Mouse (Mus musculus): Measurements from ENCODE around the gene Slc23a3. TPM values are rescaled to one million over a fixed set of nuclear protein-coding genes. Genes with fewer than 3 reads are reported as not detected.

Gene Slc23a3
- 5.5 TPM for total RNA-seq (2023)

GRCm38 (mm10) chr1:75133421-75134207, at the start of gene Slc23a3:
Gene Slc23a3 (minus strand): TSS chr1:75133890.

GRCm38 (mm10) chr1:75180105-75180590, 46.5 kb upstream of the Slc23a3 start, which contains the start of gene Abcb6:
Gene Abcb6 (minus strand): TSS chr1:75180392.

GRCm38 (mm10) chr1:75168472-75169464, 35.1 kb upstream of the Slc23a3 start, which contains the start of gene Zfand2b:
Gene Zfand2b (plus strand): TSS chr1:75168646.

GRCm38 (mm10) chr1:75142301-75143261, 8.9 kb upstream of the Slc23a3 start, which contains the start of the genes Cnppd1 and Retreg2:
Gene Cnppd1 (minus strand): TSS chr1:75142711.
Gene Retreg2 (plus strand): TSS chr1:75142778.

GRCm38 (mm10) chr1:75124346-75125321, 9.1 kb downstream of the Slc23a3 start, which contains the start of gene Nhej1:
Gene Nhej1 (minus strand): TSS chr1:75125200.

Other genes with a start within 250 kb of the Slc23a3 start
- not detected for gene Fev, start 248.5 kb downstream of the Slc23a3 start, total RNA-seq (2023)
- gene Cryba2, start 240.7 kb downstream of the Slc23a3 start, total RNA-seq (2023) = not detected
- not detected for gene Cfap65, start 198.3 kb downstream of the Slc23a3 start, total RNA-seq (2023)
- 0.44 TPM for gene Ihh, start 182.2 kb downstream of the Slc23a3 start, total RNA-seq (2023)
- 5.0 TPM for gene Nhej1, start 8.7 kb downstream of the Slc23a3 start, total RNA-seq (2023)
- gene Cnppd1, start 8.8 kb upstream of the Slc23a3 start, total RNA-seq (2023) = 127 TPM
- 72.2 TPM for gene Retreg2, start 8.9 kb upstream of the Slc23a3 start, total RNA-seq (2023)
- gene Zfand2b, start 34.8 kb upstream of the Slc23a3 start, total RNA-seq (2023) = 39.0 TPM
- gene Abcb6, start 46.5 kb upstream of the Slc23a3 start, total RNA-seq (2023) = 3.5 TPM
- gene Ankzf1, start 58.3 kb upstream of the Slc23a3 start, total RNA-seq (2023) = 18.1 TPM
- 37.7 TPM for gene Atg9a, start 58.3 kb upstream of the Slc23a3 start, total RNA-seq (2023)
- 14.8 TPM for gene Glb1l, start 76.9 kb upstream of the Slc23a3 start, total RNA-seq (2023)
- 55.9 TPM for gene Stk16, start 76.9 kb upstream of the Slc23a3 start, total RNA-seq (2023)
- gene Tuba4a, start 86.0 kb upstream of the Slc23a3 start, total RNA-seq (2023) = 183 TPM
- gene A630095N17Rik, start 98.2 kb upstream of the Slc23a3 start, total RNA-seq (2023) = not detected
- gene Dnajb2, start 102.5 kb upstream of the Slc23a3 start, total RNA-seq (2023) = 44.8 TPM
- gene Ptprn, start 130.6 kb upstream of the Slc23a3 start, total RNA-seq (2023) = 0.41 TPM
- gene Resp18, start 144.5 kb upstream of the Slc23a3 start, total RNA-seq (2023) = not detected
- gene Dnpep, start 184.1 kb upstream of the Slc23a3 start, total RNA-seq (2023) = 34.7 TPM
- gene Des, start 226.4 kb upstream of the Slc23a3 start, total RNA-seq (2023) = not detected
- gene Speg, start 241.4 kb upstream of the Slc23a3 start, total RNA-seq (2023) = 0.70 TPM